Mouse (Mus musculus): Measurements from ENCODE around the gene U2af1l4. TPM values are rescaled to one million over a fixed set of nuclear protein-coding genes. Genes with fewer than 3 reads are reported as not detected.

Gene U2af1l4
- polyA plus RNA-seq, 1 experiment from 2014 or later = 97.5 TPM

DNA sequence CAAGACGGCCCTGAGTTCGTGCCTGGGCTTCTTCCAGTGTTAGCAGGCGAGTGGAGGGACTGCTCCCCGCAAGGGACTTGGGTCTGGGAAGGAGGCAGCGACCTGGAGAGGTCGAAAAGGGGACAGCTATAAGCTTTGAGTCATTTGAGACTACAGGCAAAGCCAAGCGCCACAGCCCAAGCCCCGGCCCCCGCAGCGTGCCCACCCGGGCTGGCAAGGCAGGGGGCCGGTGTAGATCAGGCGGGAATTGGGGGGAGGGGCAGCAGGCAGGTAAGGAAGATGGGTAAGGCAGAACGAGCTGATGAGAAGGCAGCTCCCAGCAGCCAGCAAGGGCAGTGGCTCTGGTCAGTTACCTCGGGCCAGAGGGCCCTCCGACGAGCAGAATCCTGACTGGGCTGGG, 36.7 kb upstream of the U2af1l4 start:
- 21% methylated on average over 16 of the region's 17 CpGs for WGBS
- Histone ChIP-seq H3K4me1 (replicated peaks; ENCODE audit: control insufficient read depth, insufficient read depth, low read length) (peaks cover 2% of the 10 kb centered on the region; the same call in 1 of the 2 replicates), H3K9me3 (ENCODE audit: control insufficient read depth, low read length) (no peaks in the 10 kb centered on the region), H3K27me3 (ENCODE audit: control insufficient read depth, insufficient read depth, low read length) (no peaks in the 10 kb centered on the region), H3K9ac (ENCODE audit: low read length) (no peak overlapping the region), H3K4me2 (ENCODE audit: low read depth, low read length, severe bottlenecking) (no peak overlapping the region), H3K36me3 (ENCODE audit: control insufficient read depth, insufficient read depth, low read length) (peaks cover 19% of the 10 kb centered on the region), H3K27ac (ENCODE audit: low read depth, low read length) (no peak overlapping the region), H3K4me3 (ENCODE audit: low read depth, low read length) (no peak overlapping the region)
- ATAC-seq (replicated peaks; ENCODE audit: low FRiP score) (no peak), DNase-seq (ENCODE audit: low spot score) (no peak)

DNA sequence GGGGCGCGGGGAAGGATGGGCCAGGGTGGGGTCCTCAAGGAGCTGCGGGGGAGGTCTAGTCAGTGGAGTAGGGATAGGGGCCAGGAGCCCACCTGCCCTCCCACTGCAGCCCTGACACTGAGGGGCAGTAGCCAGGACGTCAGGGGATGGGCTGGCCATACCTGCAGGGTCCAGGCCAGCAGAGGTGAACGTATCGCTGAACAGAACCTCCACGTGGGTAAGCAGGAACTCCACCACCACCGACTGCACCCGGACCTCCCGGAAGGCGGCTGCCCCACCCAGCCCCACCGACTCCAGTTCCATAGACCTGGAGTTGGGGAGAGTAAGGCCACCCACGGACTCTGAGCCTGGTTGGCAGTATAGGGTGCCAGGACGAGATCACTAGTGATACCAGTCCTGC, 36.1 kb upstream of the U2af1l4 start:
- no peak overlapping the region for H3K4me2 ChIP-seq (ENCODE audit: low read depth, low read length, severe bottlenecking)
- WGBS = 86% methylated on average over 14 of the region's 14 CpGs
- no peak for ATAC-seq (replicated peaks; ENCODE audit: low FRiP score)
- H3K9ac ChIP-seq (ENCODE audit: low read length) = no peak overlapping the region
- DNase-seq (ENCODE audit: low spot score) = no peak
- H3K4me3 ChIP-seq (ENCODE audit: low read depth, low read length) = no peak overlapping the region
- no peak overlapping the region for H3K27ac ChIP-seq (ENCODE audit: low read depth, low read length)
- H3K4me1 ChIP-seq (replicated peaks; ENCODE audit: control insufficient read depth, insufficient read depth, low read length) = peaks cover 3% of the 10 kb centered on the region; the same call in 1 of the 2 replicates
- H3K27me3 ChIP-seq (ENCODE audit: control insufficient read depth, insufficient read depth, low read length) = no peaks in the 10 kb centered on the region
- H3K9me3 ChIP-seq (ENCODE audit: control insufficient read depth, low read length) = no peaks in the 10 kb centered on the region
- peaks cover 22% of the 10 kb centered on the region for H3K36me3 ChIP-seq (ENCODE audit: control insufficient read depth, insufficient read depth, low read length)

DNA sequence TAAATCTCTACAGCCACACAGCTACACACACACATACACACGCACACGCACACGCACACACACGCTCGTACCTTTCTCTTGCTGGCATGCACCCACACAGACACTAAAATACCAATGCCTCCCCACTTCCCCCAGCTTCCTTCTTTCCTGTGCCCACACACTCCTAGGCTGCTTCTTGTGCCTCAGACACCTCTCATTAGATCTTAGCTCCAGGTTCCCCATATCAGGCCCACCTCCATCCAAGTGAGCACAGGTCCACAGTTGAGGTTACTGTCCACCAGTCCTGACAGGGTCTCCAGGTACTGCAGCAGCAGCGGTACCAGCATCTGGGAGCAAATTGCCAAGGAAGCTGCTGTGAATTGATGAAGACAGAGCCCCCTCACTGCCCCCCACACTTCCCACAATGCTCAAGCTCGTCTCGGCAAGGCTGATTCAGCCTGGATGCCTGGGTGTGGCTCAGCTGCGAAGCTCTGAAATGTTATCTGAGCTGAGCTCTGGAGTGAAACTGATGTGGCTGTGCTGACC, 31.7 kb upstream of the U2af1l4 start:
- DNase-seq (ENCODE audit: low spot score) (no peak), ATAC-seq (replicated peaks; ENCODE audit: low FRiP score) (no peak)
- H3K36me3 ChIP-seq (ENCODE audit: control insufficient read depth, insufficient read depth, low read length) = peaks cover 23% of the 10 kb centered on the region
- no peak overlapping the region for H3K27ac ChIP-seq (ENCODE audit: low read depth, low read length)
- no peak overlapping the region for H3K4me2 ChIP-seq (ENCODE audit: low read depth, low read length, severe bottlenecking)
- WGBS = 88% methylated on average over 9 of the region's 9 CpGs
- H3K4me3 ChIP-seq (ENCODE audit: low read depth, low read length) = no peak overlapping the region
- no peak overlapping the region for H3K9ac ChIP-seq (ENCODE audit: low read length)
- no peaks in the 10 kb centered on the region for H3K27me3 ChIP-seq (ENCODE audit: control insufficient read depth, insufficient read depth, low read length)
- H3K4me1 ChIP-seq (replicated peaks; ENCODE audit: control insufficient read depth, insufficient read depth, low read length) = peaks cover 16% of the 10 kb centered on the region
- H3K9me3 ChIP-seq (ENCODE audit: control insufficient read depth, low read length) = no peaks in the 10 kb centered on the region

DNA sequence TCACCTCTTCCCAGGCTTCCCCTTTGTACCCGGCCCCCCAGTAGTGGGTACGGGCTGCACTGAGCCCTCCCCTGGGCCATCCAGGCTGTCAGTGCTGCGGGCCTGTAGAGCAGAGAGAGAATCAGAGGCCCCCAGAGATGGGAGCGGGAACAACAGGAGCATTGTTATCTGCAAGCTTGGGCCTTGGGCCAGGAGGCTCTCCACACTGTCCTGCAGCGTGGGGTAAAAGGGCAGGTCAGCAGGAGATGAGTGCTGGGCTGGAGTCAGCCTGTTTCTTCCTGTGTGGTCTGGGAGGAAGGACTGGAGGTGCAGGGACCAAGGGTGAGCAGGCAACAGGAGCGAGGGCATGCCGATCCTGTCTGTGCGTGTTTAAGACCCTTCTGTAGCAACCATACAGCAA, 30.2 kb upstream of the U2af1l4 start:
- Histone ChIP-seq H3K4me1 (replicated peaks; ENCODE audit: control insufficient read depth, insufficient read depth, low read length) (peaks cover 16% of the 10 kb centered on the region), H3K4me2 (ENCODE audit: low read depth, low read length, severe bottlenecking) (peak overlapping the region; percentile 92), H3K27ac (ENCODE audit: low read depth, low read length) (no peak overlapping the region), H3K4me3 (ENCODE audit: low read depth, low read length) (peak overlapping the region; percentile 74), H3K9me3 (ENCODE audit: control insufficient read depth, low read length) (no peaks in the 10 kb centered on the region), H3K27me3 (ENCODE audit: control insufficient read depth, insufficient read depth, low read length) (no peaks in the 10 kb centered on the region), H3K36me3 (ENCODE audit: control insufficient read depth, insufficient read depth, low read length) (peaks cover 23% of the 10 kb centered on the region), H3K9ac (ENCODE audit: low read length) (peak overlapping the region; percentile 89; the same call in 1 of the 2 replicates)
- no peak for ATAC-seq (replicated peaks; ENCODE audit: low FRiP score)
- 8% methylated on average over 8 of the region's 8 CpGs for WGBS
- DNase-seq (ENCODE audit: low spot score) = no peak

DNA sequence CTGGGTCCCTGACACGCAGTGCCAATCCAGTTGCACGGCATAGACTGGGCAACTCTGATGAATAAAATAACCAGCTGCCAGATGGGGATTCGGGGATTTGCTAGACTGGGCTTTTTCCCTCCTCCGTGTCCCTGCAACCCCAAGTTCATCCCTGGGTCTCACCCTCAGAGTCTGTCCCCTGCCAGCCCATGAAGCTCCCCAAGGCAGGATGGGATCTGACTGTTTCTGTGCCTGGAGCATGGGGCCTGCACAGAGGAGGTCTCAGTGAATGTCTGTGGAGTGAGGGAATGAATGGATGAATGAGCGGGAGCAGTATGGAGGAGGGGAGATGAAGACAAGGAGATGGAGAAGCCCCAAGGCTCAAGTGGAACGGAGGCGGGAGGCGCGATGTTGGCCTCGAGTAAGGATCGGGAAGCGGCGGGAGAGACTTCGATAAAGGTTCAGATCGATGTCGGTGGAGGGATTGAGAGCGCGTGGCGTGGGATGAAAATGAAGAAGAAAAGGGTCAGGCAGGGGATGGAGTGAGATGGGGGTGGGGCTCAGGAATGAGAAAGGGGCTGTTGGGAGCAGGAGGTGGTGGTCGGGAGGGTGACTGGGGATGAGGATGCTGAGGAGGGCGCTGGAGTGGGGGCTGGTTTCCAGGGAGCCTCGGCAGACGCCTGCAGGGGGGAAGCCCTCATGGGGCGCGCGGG, 29.0 kb upstream of the U2af1l4 start:
- DNase-seq (ENCODE audit: low spot score) (no peak), ATAC-seq (replicated peaks; ENCODE audit: low FRiP score) (peak; percentile 47)
- H3K27me3 ChIP-seq (ENCODE audit: control insufficient read depth, insufficient read depth, low read length) = no peaks in the 10 kb centered on the region
- 6% methylated on average over 26 of the region's 26 CpGs for WGBS
- H3K9me3 ChIP-seq (ENCODE audit: control insufficient read depth, low read length) = no peaks in the 10 kb centered on the region
- peak overlapping the region; percentile 92 for H3K4me2 ChIP-seq (ENCODE audit: low read depth, low read length, severe bottlenecking)
- peak overlapping the region; percentile 74 for H3K4me3 ChIP-seq (ENCODE audit: low read depth, low read length)
- peak overlapping the region; percentile 86 for H3K27ac ChIP-seq (ENCODE audit: low read depth, low read length)
- H3K9ac ChIP-seq (ENCODE audit: low read length) = peak overlapping the region; percentile 89
- peaks cover 16% of the 10 kb centered on the region for H3K4me1 ChIP-seq (replicated peaks; ENCODE audit: control insufficient read depth, insufficient read depth, low read length)
- H3K36me3 ChIP-seq (ENCODE audit: control insufficient read depth, insufficient read depth, low read length) = peaks cover 18% of the 10 kb centered on the region

DNA sequence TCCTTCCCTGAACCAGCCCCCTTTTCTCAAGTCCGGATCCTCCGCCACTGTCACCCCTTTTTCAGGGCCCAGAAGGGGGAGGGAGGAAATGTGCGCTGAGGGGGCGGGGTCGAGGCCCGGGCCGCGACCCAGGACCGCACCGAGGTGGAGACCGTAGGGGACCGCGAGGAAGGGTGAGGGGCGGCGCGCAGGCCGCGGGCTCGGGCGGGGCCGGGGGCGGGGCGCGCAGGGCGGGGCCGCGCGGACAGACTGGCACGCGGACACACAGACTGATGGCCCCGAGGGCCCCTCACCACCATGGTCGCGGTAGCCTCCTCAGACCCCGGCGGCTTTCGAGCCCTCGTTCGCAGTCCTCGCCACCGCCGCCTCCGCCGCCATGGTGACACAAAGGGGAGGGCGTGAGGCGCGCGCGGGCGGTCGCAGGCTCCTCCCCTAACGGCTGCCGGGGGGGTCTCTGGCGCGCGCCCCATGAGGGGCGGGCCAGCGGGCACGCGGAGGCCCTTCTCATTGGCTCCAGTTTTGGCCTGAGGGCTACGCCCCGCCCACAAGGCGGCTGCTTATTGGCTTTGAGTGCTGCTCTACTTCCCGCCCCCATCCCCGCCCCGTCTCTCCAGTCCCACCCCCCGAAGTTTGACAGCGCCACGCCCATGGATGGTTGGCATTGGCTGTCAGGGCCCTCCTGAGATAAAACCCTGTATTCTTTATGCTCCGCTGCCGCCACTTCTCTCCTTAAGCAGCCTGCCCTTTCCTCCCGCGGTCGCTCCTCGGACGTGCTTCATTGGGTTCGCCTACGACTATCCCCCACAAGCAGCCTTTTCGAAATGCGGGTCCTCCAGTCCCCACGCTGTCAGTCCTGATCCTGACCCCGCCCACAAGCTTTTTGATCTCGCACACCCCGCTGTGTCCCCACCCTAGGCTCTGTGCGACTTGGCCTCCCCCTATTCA, 28.2 kb upstream of the U2af1l4 start, which contains the start of gene Arhgap33:
Arhgap33 (minus strand) TSS at position 428 of the 945 bp plus-strand sequence.
- H3K27ac ChIP-seq (ENCODE audit: low read depth, low read length) = peak within 1 kb of the TSS; percentile 86
- DNase-seq (ENCODE audit: low spot score) (peak; percentile 99), ATAC-seq (replicated peaks; ENCODE audit: low FRiP score) (peak; percentile 92)
- H3K4me3 ChIP-seq (ENCODE audit: low read depth, low read length) = peak within 1 kb of the TSS; percentile 74
- H3K9me3 ChIP-seq (ENCODE audit: control insufficient read depth, low read length) = no peaks in the 10 kb centered on the region
- peak within 1 kb of the TSS; percentile 89 for H3K9ac ChIP-seq (ENCODE audit: low read length)
- H3K36me3 ChIP-seq (ENCODE audit: control insufficient read depth, insufficient read depth, low read length) = peaks cover 11% of the 10 kb centered on the region
- WGBS = under 1% methylated on average over 69 of the region's 84 CpGs
- H3K4me2 ChIP-seq (ENCODE audit: low read depth, low read length, severe bottlenecking) = peak within 1 kb of the TSS; percentile 92
- peaks cover 16% of the 10 kb centered on the region for H3K4me1 ChIP-seq (replicated peaks; ENCODE audit: control insufficient read depth, insufficient read depth, low read length)
- no peaks in the 10 kb centered on the region for H3K27me3 ChIP-seq (ENCODE audit: control insufficient read depth, insufficient read depth, low read length)

DNA sequence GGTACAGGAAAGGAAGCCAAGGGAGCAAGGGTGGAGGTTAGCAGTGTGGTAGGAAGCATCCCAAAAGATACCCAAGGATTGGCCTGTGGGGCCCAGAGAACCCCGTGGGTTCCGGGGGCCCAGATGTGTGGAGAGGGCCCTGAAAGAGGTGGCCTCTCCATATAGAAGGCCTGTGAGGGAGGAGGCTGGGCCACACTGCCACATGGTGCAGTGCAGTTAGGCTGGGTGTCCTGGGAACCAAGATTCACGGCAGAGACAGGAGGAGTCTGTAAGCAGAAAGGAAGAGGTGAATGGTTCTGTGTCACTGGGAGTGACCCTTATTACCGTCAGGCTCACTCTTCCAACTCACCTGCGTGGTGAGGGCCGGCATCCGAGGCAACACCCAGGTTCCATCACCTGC, 22.5 kb upstream of the U2af1l4 start:
- 90% methylated on average over 7 of the region's 7 CpGs for WGBS
- H3K36me3 ChIP-seq (ENCODE audit: control insufficient read depth, insufficient read depth, low read length) = no peaks in the 10 kb centered on the region
- H3K4me3 ChIP-seq (ENCODE audit: low read depth, low read length) = no peak overlapping the region

DNA sequence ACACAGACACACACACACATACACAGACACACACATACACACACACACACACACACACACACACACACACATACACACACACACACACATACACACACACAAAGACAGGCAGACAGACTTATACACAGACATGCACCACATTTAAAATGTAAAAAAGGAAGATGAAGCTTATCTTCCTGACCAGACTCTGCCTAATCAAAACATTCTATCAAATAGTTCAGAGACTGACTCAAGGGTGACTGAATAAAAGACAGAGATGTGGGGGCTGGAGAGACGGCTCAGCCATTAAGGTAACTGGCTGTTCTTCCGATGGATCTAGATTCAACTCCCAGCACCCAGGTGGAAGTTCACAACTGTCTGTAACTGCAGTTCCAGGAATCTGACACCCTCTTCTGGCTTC, 18.8 kb upstream of the U2af1l4 start:
- Histone ChIP-seq H3K36me3 (ENCODE audit: control insufficient read depth, insufficient read depth, low read length) (no peaks in the 10 kb centered on the region; the same call in 1 of the 2 replicates), H3K9ac (ENCODE audit: low read length) (no peak overlapping the region), H3K27ac (ENCODE audit: low read depth, low read length) (no peak overlapping the region), H3K27me3 (ENCODE audit: control insufficient read depth, insufficient read depth, low read length) (no peaks in the 10 kb centered on the region), H3K9me3 (ENCODE audit: control insufficient read depth, low read length) (no peaks in the 10 kb centered on the region), H3K4me3 (ENCODE audit: low read depth, low read length) (no peak overlapping the region), H3K4me1 (replicated peaks; ENCODE audit: control insufficient read depth, insufficient read depth, low read length) (no peaks in the 10 kb centered on the region), H3K4me2 (ENCODE audit: low read depth, low read length, severe bottlenecking) (no peak overlapping the region)
- WGBS = 95% methylated on average over 2 of the region's 2 CpGs
- ATAC-seq (replicated peaks; ENCODE audit: low FRiP score) = no peak
- DNase-seq (ENCODE audit: low spot score) = no peak

More for the DNA sequence above, 22.5 kb upstream of the U2af1l4 start:
- H3K9ac ChIP-seq (ENCODE audit: low read length) = no peak overlapping the region
- H3K27me3 ChIP-seq (ENCODE audit: control insufficient read depth, insufficient read depth, low read length) = no peaks in the 10 kb centered on the region
- no peaks in the 10 kb centered on the region for H3K4me1 ChIP-seq (replicated peaks; ENCODE audit: control insufficient read depth, insufficient read depth, low read length)
- ATAC-seq (replicated peaks; ENCODE audit: low FRiP score) (no peak), DNase-seq (ENCODE audit: low spot score) (no peak)
- no peak overlapping the region for H3K27ac ChIP-seq (ENCODE audit: low read depth, low read length)
- no peaks in the 10 kb centered on the region for H3K9me3 ChIP-seq (ENCODE audit: control insufficient read depth, low read length)
- H3K4me2 ChIP-seq (ENCODE audit: low read depth, low read length, severe bottlenecking) = no peak overlapping the region

All from forebrain, embryonic 11.5 days (tissue).